Mouse (Mus musculus): Measurements from ENCODE around the gene Ticrr. TPM values are rescaled to one million over a fixed set of nuclear protein-coding genes. Genes with fewer than 3 reads are reported as not detected.

Gene Ticrr
- polyA plus RNA-seq (2017; shearing (Covaris generic)) = 0.92 TPM

DNA sequence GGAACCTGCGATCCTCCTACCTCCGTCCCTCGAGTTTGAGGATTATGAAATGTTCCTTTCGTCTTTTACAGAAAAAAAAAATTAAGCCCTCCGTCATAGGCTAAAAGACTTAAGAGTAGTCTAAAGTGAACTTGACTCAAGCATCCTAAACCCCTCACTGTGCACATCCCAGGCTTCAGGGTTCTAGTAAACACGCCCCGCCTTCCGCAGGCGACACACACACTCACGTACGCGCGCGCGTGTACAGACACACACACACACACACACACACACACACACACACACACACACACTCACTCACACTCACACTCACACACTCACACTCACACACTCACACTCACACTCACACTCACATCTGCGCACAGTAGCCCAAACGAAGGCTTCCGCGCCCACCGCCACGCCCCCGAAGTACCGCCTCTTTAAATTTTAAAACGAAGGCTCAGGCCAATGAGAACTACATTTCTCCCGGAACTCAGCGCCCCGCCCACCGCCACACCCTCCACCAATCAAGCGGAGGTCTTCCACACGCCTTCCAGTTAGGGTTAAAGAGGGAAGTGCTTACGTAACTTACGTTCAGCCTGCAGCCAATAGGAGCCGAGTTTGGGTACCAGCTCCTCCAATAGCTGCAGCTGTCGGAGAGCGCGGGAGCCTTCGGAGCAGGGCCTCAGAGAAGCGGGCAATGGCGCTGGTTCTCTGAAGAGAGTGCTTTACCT is at the start of gene Ticrr:
Gene Ticrr (plus strand): TSS at position 619 of the 713 bp plus-strand sequence.

DNA sequence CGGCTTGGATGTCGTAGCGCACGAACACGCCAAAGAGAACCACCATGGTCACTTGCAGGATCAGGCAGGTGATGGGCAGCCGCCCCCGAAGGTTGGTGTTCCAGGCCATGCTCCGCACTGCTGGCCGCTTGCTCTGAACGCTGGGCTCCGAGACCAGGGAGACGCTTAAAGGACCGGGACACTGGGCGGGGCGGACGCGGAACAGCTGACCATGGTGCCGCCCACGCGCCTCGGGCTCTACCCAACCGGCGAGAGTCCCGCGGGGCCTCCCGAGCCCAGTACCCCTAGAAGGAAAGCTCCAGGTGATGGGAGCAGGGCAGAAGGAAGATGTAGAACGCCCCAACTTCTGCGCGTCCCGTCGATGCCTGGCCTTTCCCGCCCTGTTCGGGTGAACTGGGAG is 42.6 kb upstream of the Ticrr start, which contains the start of gene Rhcg:
Gene Rhcg (minus strand): TSS at position 240 of the 400 bp plus-strand sequence.

DNA sequence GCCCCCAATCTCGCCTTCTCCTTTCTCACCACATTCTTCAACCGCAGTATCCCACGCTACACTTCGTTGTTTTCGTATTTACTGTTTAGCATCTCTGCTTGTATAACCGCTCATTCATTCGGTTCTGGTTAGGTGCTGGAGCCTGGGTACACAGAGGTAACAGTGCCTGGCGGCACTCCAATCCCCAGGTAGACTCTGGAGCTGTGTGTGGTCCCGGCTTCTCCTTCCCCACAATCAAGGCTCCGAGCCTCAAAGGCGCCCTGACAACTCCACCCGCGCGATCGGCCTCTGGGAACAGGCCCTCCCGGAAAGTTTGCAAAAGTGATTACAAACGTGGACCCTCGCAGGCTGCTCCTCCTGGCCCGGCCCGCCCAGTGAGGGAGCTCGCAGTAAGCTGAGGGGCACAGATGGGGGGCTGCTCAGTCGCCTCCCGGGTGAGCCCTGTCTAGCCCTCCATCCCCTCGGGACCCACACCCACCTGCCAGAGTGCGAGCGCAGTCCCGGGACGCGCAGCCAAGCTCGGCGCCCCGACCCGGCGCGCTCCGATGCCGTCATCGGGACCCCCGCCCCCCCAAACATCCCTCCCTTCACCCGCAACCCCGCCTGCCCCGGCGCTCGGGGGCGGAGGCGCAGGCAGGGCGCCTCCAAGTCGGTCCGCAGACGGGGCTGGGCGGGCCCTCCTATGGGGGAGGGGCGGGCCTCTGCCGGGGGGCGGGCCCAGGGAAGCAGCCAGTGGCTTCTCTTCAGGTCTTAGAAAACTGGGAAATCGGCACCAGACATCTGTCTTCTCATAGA is 55.4 kb downstream of the Ticrr start, which contains the start of gene Kif7:
Gene Kif7 (minus strand): TSS at position 534 of the 795 bp plus-strand sequence.

DNA sequence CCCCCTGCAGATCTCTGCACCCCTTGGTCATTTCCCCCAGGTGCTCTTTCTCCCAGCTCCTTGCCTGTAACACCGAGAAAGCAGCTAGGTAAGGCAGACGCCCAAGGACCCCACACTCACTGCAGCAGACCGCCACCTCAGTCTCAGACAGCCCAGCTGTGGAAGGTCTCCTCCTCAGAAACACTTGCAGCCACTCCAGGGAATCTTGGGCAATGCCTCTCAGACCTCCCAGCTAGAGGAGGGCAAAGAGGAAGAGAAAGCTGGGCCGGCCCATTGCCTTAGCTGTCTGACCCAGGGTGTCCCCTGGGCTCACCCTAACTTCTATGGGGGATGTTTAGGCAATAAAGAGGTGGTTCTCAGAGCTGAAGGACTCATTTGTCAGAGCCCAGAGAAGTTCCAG is 72.6 kb downstream of the Ticrr start, which contains the start of gene Plin1:
Gene Plin1 (minus strand): TSS at position 282 of the 400 bp plus-strand sequence.

DNA sequence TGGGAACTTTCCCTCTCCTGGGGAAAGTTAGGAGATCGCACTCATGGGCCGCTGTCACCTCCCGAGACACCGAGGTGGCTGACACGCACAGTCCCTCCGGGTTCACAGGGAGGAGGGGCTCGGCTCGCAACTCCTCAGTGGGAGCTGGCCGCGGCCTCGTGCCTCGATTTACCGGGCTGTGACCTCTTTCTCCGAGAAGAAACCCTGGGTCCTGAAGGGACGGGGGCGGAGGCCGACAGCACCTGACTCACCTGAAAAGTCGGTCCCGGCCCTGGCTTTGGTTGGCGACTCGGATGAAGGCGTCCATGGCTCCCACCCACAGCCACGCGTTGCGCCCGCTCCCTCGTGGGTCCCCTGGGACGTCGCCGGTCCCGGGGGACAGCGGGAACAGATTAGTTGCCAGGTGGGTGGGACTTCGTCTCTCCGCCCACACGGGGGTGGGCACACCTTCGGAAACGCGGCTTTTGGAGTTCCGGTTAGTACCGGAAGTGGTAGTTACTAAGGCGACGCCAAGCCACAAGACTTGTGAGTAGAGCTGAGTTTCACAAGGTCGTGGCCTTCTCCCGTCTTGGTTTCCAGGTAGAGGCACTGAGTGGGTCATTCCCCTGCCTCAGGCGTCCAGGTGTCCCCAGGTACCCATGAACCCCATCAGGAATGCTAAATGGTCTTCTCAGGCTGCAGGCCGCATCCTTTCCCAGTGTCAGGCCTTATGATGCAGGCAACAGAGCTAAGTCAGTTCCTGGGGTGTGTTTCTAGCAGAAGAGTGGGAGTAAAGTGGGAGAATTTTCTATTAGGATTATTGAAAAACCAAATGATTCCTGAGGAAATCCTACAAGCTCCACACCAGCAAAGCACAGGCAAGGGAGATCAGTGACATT is 82.9 kb downstream of the Ticrr start, which contains the start of the genes Pex11a and Wdr93:
Gene Pex11a (minus strand): TSS at position 473 of the 878 bp plus-strand sequence.
Gene Wdr93 (plus strand): TSS at position 505 of the 878 bp plus-strand sequence.

Other genes with a start within 250 kb of the Ticrr start
- gene Polg, start 193.8 kb upstream of the Ticrr start, polyA plus RNA-seq (2017; shearing (Covaris generic)) = 109 TPM
- gene Rhcg, start 42.5 kb upstream of the Ticrr start, polyA plus RNA-seq (2017; shearing (Covaris generic)) = not detected
- gene Kif7, start 55.5 kb downstream of the Ticrr start, polyA plus RNA-seq (2017; shearing (Covaris generic)) = 0.79 TPM
- 0.17 TPM for gene Plin1, start 72.7 kb downstream of the Ticrr start, polyA plus RNA-seq (2017; shearing (Covaris generic))
- gene Pex11a, start 82.9 kb downstream of the Ticrr start, polyA plus RNA-seq (2017; shearing (Covaris generic)) = 1.7 TPM
- gene Wdr93, start 83.0 kb downstream of the Ticrr start, polyA plus RNA-seq (2017; shearing (Covaris generic)) = not detected
- gene Mesp1, start 133.6 kb downstream of the Ticrr start, polyA plus RNA-seq (2017; shearing (Covaris generic)) = not detected
- gene Mesp2, start 150.5 kb downstream of the Ticrr start, polyA plus RNA-seq (2017; shearing (Covaris generic)) = not detected
- not detected for gene Anpep, start 200.9 kb downstream of the Ticrr start, polyA plus RNA-seq (2017; shearing (Covaris generic))